Mouse (Mus musculus) frontal cortex, postnatal 36 days (tissue): ENCODE measurements around the gene Erich3.

Experiments
- DNase-seq, 2 experiments: peaks; one replicate each; pipeline ENCODE4 v3.0.0; 2022; ENCODE audit warnings: low spot score in 2 of 2

The Erich3 gene

GRCm38 (mm10) chr3:154673326-154673725, 9.7 kb downstream of the Erich3 start:
- no peak for DNase-seq

- no peak for DNase-seq
Measured at GRCm38 (mm10) chr3:154682570-154682969, 18.9 kb downstream of the Erich3 start.

- DNase-seq = no peak
Measured at GRCm38 (mm10) chr3:154683667-154684066, 20.0 kb downstream of the Erich3 start.

GRCm38 (mm10) chr3:154690260-154690659, 26.6 kb downstream of the Erich3 start:
- DNase-seq = no peak

- peak; percentile 89 to 91 for DNase-seq
Measured at GRCm38 (mm10) chr3:154691897-154692571, 28.4 kb downstream of the Erich3 start.

GRCm38 (mm10) chr3:154692572-154692922, 28.9 kb downstream of the Erich3 start:
- DNase-seq = no peak

- DNase-seq = no peak
Measured at GRCm38 (mm10) chr3:154693902-154694301, 30.2 kb downstream of the Erich3 start.

GRCm38 (mm10) chr3:154696611-154697010, 33.0 kb downstream of the Erich3 start:
- no peak for DNase-seq

GRCm38 (mm10) chr3:154698907-154699306, 35.2 kb downstream of the Erich3 start:
- peak in 1 of 2 experiments; percentile 57 for DNase-seq

GRCm38 (mm10) chr3:154700296-154700695, 36.6 kb downstream of the Erich3 start:
- DNase-seq = peak; percentile 26 to 49

- no peak for DNase-seq
Measured at GRCm38 (mm10) chr3:154700735-154701134, 37.1 kb downstream of the Erich3 start.

- no peak for DNase-seq
Measured at GRCm38 (mm10) chr3:154704755-154705154, 41.1 kb downstream of the Erich3 start.

GRCm38 (mm10) chr3:154708150-154708549, 44.5 kb downstream of the Erich3 start:
- DNase-seq = peak in 1 of 2 experiments; percentile 60

- no peak for DNase-seq
Measured at GRCm38 (mm10) chr3:154723198-154723597, 59.5 kb downstream of the Erich3 start.

- no peak for DNase-seq
Measured at GRCm38 (mm10) chr3:154731431-154731830, 67.8 kb downstream of the Erich3 start.

- no peak for DNase-seq
Measured at GRCm38 (mm10) chr3:154741496-154741895, 77.8 kb downstream of the Erich3 start.

GRCm38 (mm10) chr3:154742927-154743326, 79.3 kb downstream of the Erich3 start:
- no peak for DNase-seq

- no peak for DNase-seq
Measured at GRCm38 (mm10) chr3:154744317-154744716, 80.7 kb downstream of the Erich3 start.

GRCm38 (mm10) chr3:154754505-154754904, 90.8 kb downstream of the Erich3 start:
- no peak for DNase-seq

GRCm38 (mm10) chr3:154755225-154755624, 91.6 kb downstream of the Erich3 start:
- DNase-seq = no peak

- no peak for DNase-seq
Measured at GRCm38 (mm10) chr3:154758089-154758488, 94.4 kb downstream of the Erich3 start.

GRCm38 (mm10) chr3:154761108-154761507, 97.4 kb downstream of the Erich3 start:
- no peak for DNase-seq

GRCm38 (mm10) chr3:154763374-154763773, 99.7 kb downstream of the Erich3 start:
- DNase-seq = no peak

- no peak for DNase-seq
Measured at GRCm38 (mm10) chr3:154764115-154764514, 100.5 kb downstream of the Erich3 start.
